Mouse (Mus musculus) brain, embryonic 14.5 days (tissue): ENCODE results near the gene Trnau1ap.

Experiments
- CTCF ChIP-seq: fragments of 200-500 bp; IDR thresholded peaks from 2 replicates; pipeline ENCODE4 v1.5.1; 2012; ENCODE audit warnings: inconsistent platforms, mild to moderate bottlenecking, moderate library complexity, borderline replicate concordance; ENCODE audit not compliant: insufficient read depth, insufficient read length; ENCODE audit errors: extremely low read depth
- POLR2A ChIP-seq: fragments of 200-500 bp; IDR thresholded peaks from 2 replicates; pipeline ENCODE4 v1.6.1; 2012; ENCODE audit warnings: mild to moderate bottlenecking, inconsistent platforms, borderline replicate concordance; ENCODE audit not compliant: poor library complexity, insufficient read depth, insufficient read length, severe bottlenecking; ENCODE audit errors: extremely low read depth

DNA sequence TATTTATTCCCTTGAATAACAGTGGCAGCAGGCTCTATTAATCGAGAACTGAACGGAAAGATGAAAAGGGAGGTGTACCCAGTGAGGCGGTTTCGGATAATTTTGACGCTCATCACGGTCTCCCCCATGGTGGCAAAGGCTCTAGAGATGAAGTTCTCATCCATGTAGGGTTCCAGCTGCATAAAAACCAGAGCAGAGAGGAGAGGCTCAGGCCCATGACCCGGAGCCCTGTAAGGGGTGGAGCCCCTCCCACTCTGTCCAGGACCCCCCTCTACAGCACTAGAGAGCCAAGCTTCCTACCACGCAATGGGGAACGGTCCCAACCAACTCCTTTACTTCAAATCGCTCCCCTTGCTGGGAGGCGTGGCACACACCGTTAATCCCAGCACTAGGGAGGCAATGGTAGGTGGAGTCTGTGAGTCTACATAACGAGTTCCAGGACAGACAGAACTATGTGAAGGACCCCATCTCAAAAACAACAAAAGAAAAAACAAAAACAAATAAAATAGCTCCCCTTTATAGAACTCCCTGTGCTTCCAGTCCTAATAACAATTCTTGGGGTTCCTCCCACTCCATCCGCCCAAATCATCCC is 851 bp downstream of the Trnau1ap start:
- TF ChIP-seq CTCF = no peak
- TF ChIP-seq POLR2A = no peak
